Mouse (Mus musculus): ENCODE measurements around the gene Smyd4. TPM values are rescaled to one million over a fixed set of nuclear protein-coding genes. Genes with fewer than 3 reads are reported as not detected.

Gene Smyd4
- 18.5 and 21.4 TPM in 2 replicates for polyA plus RNA-seq (2016; fragmentation: Nextera tagmentation; extraction: Ambion mirVana)

- peak within 1 kb of the TSS; percentile 70 for H3K4me2 ChIP-seq (replicated peaks)
- WGBS: under 1% methylated on average over 56 of the region's 56 CpGs
- no peaks in the 10 kb centered on the region for H3K27me3 ChIP-seq
- peak within 1 kb of the TSS; percentile 78 for H3K4me3 ChIP-seq
- H3K9ac ChIP-seq: peak within 1 kb of the TSS; percentile 78
- ATAC-seq (ENCODE audit: insufficient number of reproducible peaks, insufficient read depth, low FRiP score, low TSS enrichment): peak; percentile 100
- H3K27ac ChIP-seq: peak within 1 kb of the TSS; percentile 79
- peaks cover 19% of the 10 kb centered on the region for H3K4me1 ChIP-seq
- no peaks in the 10 kb centered on the region for H3K9me3 ChIP-seq
- no peaks in the 10 kb centered on the region for H3K36me3 ChIP-seq
Observed at GRCm38 (mm10) chr11:75348199-75348889, at the start of gene Smyd4, which contains the start of gene Rpa1. Smyd4 (plus strand) TSS chr11:75348433. Rpa1 (minus strand) TSS chr11:75348324.

- Histone ChIP-seq H3K27me3 (peaks cover 6% of the 10 kb centered on the region; the same call in 1 of the 2 replicates), H3K27ac (no peak overlapping the region), H3K9me3 (no peaks in the 10 kb centered on the region), H3K4me3 (no peak overlapping the region), H3K36me3 (peaks cover 39% of the 10 kb centered on the region), H3K9ac (no peak overlapping the region), H3K4me2 (replicated peaks) (no peak overlapping the region), H3K4me1 (0 out of 2 replicates have a peak, but pooled peaks cover 5% of the 10 kb centered on the region)
- ATAC-seq (ENCODE audit: insufficient number of reproducible peaks, insufficient read depth, low FRiP score, low TSS enrichment): no peak
- WGBS: 52% methylated on average over 11 of the region's 11 CpGs
Observed at GRCm38 (mm10) chr11:75298491-75298890, 49.7 kb upstream of the Smyd4 start.

- Histone ChIP-seq H3K27ac (no peak overlapping the region), H3K4me1 (0 out of 2 replicates have a peak, but pooled peaks cover 5% of the 10 kb centered on the region), H3K36me3 (peaks cover 41% of the 10 kb centered on the region), H3K4me3 (no peak overlapping the region), H3K4me2 (replicated peaks) (no peak overlapping the region), H3K9me3 (no peaks in the 10 kb centered on the region), H3K9ac (no peak overlapping the region), H3K27me3 (no peaks in the 10 kb centered on the region; the same call in 1 of the 2 replicates)
- 85% methylated on average over 10 of the region's 10 CpGs for WGBS
- ATAC-seq (ENCODE audit: insufficient number of reproducible peaks, insufficient read depth, low FRiP score, low TSS enrichment): no peak
Observed at GRCm38 (mm10) chr11:75299786-75300185, 48.4 kb upstream of the Smyd4 start.

DNA sequence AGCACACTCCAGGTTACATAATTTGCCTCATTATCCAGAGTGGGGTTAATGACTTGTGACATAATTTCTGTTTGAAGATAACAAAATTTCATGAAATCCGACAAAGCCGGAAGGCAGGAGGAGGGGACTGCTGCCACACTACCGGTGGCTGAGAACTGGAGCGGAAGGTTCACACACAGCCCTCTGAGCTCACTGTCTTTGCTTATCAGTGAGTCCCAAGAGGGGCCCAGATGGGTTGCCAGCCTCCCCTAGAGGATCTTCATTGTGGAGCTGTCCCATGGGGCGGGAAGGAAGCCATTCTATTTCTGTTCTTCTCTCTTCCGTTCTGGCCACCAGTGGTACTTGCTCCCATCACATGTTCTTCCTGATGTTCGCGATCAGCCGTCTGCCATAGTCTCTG is 47.3 kb upstream of the Smyd4 start:
- Histone ChIP-seq H3K27me3 (no peaks in the 10 kb centered on the region), H3K9ac (no peak overlapping the region), H3K36me3 (peaks cover 52% of the 10 kb centered on the region), H3K4me2 (replicated peaks) (no peak overlapping the region), H3K4me1 (0 out of 2 replicates have a peak, but pooled peaks cover 5% of the 10 kb centered on the region), H3K4me3 (no peak overlapping the region), H3K27ac (no peak overlapping the region), H3K9me3 (no peaks in the 10 kb centered on the region)
- ATAC-seq (ENCODE audit: insufficient number of reproducible peaks, insufficient read depth, low FRiP score, low TSS enrichment): no peak
- 85% methylated on average over 9 of the region's 9 CpGs for WGBS

- WGBS: 88% methylated on average over 9 of the region's 9 CpGs
- no peak overlapping the region for H3K27ac ChIP-seq
- no peaks in the 10 kb centered on the region for H3K27me3 ChIP-seq
- H3K4me1 ChIP-seq: no peaks in the 10 kb centered on the region
- no peak overlapping the region for H3K4me2 ChIP-seq (replicated peaks)
- ATAC-seq (ENCODE audit: insufficient number of reproducible peaks, insufficient read depth, low FRiP score, low TSS enrichment): no peak
- no peak overlapping the region for H3K4me3 ChIP-seq
- H3K36me3 ChIP-seq: peaks cover 76% of the 10 kb centered on the region
- no peaks in the 10 kb centered on the region for H3K9me3 ChIP-seq
- H3K9ac ChIP-seq: no peak overlapping the region
Observed at GRCm38 (mm10) chr11:75304797-75305196, 43.4 kb upstream of the Smyd4 start.

DNA sequence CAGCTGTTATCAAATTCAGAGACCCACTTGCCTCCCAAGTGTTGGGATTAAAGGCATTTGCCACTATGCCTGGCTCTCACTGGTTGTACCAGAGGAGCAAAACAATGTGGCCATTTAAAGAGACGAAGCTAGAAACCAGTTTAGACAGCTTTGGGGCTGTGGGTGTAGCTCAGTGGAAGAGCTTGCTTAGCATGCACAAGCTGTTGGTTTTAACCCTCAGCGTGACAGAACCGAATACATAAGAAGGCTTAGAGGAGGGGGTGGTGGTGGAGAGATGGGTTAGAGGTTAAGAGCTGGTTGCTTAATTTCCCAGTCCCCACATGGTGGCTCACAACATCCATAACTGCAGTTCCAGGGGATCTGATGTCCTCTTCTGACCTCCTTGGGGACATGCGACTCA is 39.6 kb upstream of the Smyd4 start:
- H3K36me3 ChIP-seq: peaks cover 80% of the 10 kb centered on the region

GRCm38 (mm10) chr11:75310813-75311212 is 37.4 kb upstream of the Smyd4 start:
- Histone ChIP-seq H3K27ac (no peak overlapping the region), H3K36me3 (peaks cover 85% of the 10 kb centered on the region), H3K9me3 (no peaks in the 10 kb centered on the region), H3K4me2 (replicated peaks) (no peak overlapping the region), H3K4me1 (no peaks in the 10 kb centered on the region), H3K27me3 (no peaks in the 10 kb centered on the region), H3K9ac (no peak overlapping the region), H3K4me3 (no peak overlapping the region)
- ATAC-seq (ENCODE audit: insufficient number of reproducible peaks, insufficient read depth, low FRiP score, low TSS enrichment): no peak
- WGBS: 88% methylated on average over 8 of the region's 8 CpGs

More for the DNA sequence above, 39.6 kb upstream of the Smyd4 start:
- Histone ChIP-seq H3K4me3 (no peak overlapping the region), H3K4me2 (replicated peaks) (no peak overlapping the region), H3K27ac (no peak overlapping the region), H3K4me1 (no peaks in the 10 kb centered on the region), H3K27me3 (no peaks in the 10 kb centered on the region), H3K9me3 (no peaks in the 10 kb centered on the region), H3K9ac (no peak overlapping the region)
- WGBS: 84% methylated on average over 4 of the region's 4 CpGs
- no peak for ATAC-seq (ENCODE audit: insufficient number of reproducible peaks, insufficient read depth, low FRiP score, low TSS enrichment)

- no peak for ATAC-seq (ENCODE audit: insufficient number of reproducible peaks, insufficient read depth, low FRiP score, low TSS enrichment)
- no peak overlapping the region for H3K9ac ChIP-seq
- H3K36me3 ChIP-seq: peaks cover 83% of the 10 kb centered on the region
- H3K27ac ChIP-seq: no peak overlapping the region
- no peak overlapping the region for H3K4me3 ChIP-seq
- no peaks in the 10 kb centered on the region for H3K4me1 ChIP-seq
- 84% methylated on average over 6 of the region's 6 CpGs for WGBS
- no peaks in the 10 kb centered on the region for H3K27me3 ChIP-seq
- no peak overlapping the region for H3K4me2 ChIP-seq (replicated peaks)
- H3K9me3 ChIP-seq: no peaks in the 10 kb centered on the region
Observed at GRCm38 (mm10) chr11:75311751-75312150, 36.5 kb upstream of the Smyd4 start.

DNA sequence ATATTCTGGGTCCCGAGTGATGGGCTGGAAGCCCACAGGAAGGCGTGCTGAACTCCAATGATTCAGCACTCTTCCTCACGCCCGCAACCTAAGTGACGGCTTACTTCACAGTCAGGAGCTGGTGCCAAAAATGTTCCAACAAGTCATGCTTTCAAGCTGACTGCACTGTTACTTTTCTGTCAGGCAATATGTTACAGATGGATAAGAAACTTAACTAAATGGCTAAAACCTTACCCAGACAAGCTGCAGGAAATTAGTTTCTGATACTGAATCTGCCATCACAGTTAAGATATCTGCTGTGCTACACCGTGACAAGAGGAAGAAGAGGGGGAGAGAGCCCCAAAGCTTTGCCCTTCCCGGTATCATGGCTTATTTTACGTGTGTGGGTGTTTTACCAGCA is 34.4 kb upstream of the Smyd4 start:
- ATAC-seq (ENCODE audit: insufficient number of reproducible peaks, insufficient read depth, low FRiP score, low TSS enrichment): no peak

GRCm38 (mm10) chr11:75318351-75319221 is 29.6 kb upstream of the Smyd4 start:
- Histone ChIP-seq H3K4me3 (no peak overlapping the region), H3K27ac (no peak overlapping the region), H3K4me1 (peaks cover 9% of the 10 kb centered on the region; the same call in 1 of the 2 replicates), H3K4me2 (replicated peaks) (no peak overlapping the region), H3K27me3 (no peaks in the 10 kb centered on the region), H3K9ac (no peak overlapping the region), H3K9me3 (no peaks in the 10 kb centered on the region), H3K36me3 (peaks cover 31% of the 10 kb centered on the region)
- WGBS: 82% methylated on average over 14 of the region's 14 CpGs
- no peak for ATAC-seq (ENCODE audit: insufficient number of reproducible peaks, insufficient read depth, low FRiP score, low TSS enrichment)

More for the DNA sequence above, 34.4 kb upstream of the Smyd4 start:
- Histone ChIP-seq H3K4me3 (no peak overlapping the region), H3K27ac (no peak overlapping the region), H3K4me2 (replicated peaks) (no peak overlapping the region), H3K36me3 (peaks cover 75% of the 10 kb centered on the region), H3K9ac (no peak overlapping the region), H3K4me1 (no peaks in the 10 kb centered on the region), H3K9me3 (no peaks in the 10 kb centered on the region), H3K27me3 (no peaks in the 10 kb centered on the region)
- 92% methylated on average over 8 of the region's 8 CpGs for WGBS

- H3K4me2 ChIP-seq (replicated peaks): no peak overlapping the region
- peaks cover 25% of the 10 kb centered on the region for H3K36me3 ChIP-seq
- H3K4me1 ChIP-seq: peaks cover 10% of the 10 kb centered on the region; the same call in 1 of the 2 replicates
- no peak overlapping the region for H3K4me3 ChIP-seq
- no peak overlapping the region for H3K27ac ChIP-seq
- H3K9me3 ChIP-seq: no peaks in the 10 kb centered on the region
- 73% methylated on average over 5 of the region's 5 CpGs for WGBS
- no peaks in the 10 kb centered on the region for H3K27me3 ChIP-seq
- no peak overlapping the region for H3K9ac ChIP-seq
- no peak for ATAC-seq (ENCODE audit: insufficient number of reproducible peaks, insufficient read depth, low FRiP score, low TSS enrichment)
Observed at GRCm38 (mm10) chr11:75319246-75319645, 29.0 kb upstream of the Smyd4 start.

Data from embryonic facial prominence, embryonic 12.5 days (tissue).